Mouse (Mus musculus) embryo, embryonic 9.5 days (tissue): ENCODE results near the gene Vmn1r224.

Source experiments
- DNase-seq: peaks from one replicate; pipeline ENCODE4 v3.0.0-alpha.2; 2017; ENCODE audit errors: extremely low spot score

Gene Vmn1r224

GRCm38 (mm10) chr17:20413846-20414245, at the start of gene Vmn1r224:
Vmn1r224 (plus strand) TSS chr17:20414146.
- DNase-seq, result no peak

- no peak for DNase-seq
These were observed 14.8 kb upstream of the Vmn1r224 start for GRCm38 (mm10) chr17:20399105-20399504.

- no peak for DNase-seq
These were observed 25.3 kb downstream of the Vmn1r224 start for GRCm38 (mm10) chr17:20439263-20439662.

GRCm38 (mm10) chr17:20473311-20473710, 59.4 kb downstream of the Vmn1r224 start:
- DNase-seq, result no peak
